Mouse (Mus musculus): ENCODE data around the gene Psmb7. TPM values are rescaled to one million over a fixed set of nuclear protein-coding genes. Genes with fewer than 3 reads are reported as not detected.

Gene Psmb7
- 199 and 247 TPM in 2 replicates for total RNA-seq (2017)

GRCm38 (mm10) chr2:38643625-38644427, at the start of gene Psmb7:
Gene Psmb7 (minus strand): TSS chr2:38644087.
- ATAC-seq (replicated peaks; ENCODE audit: low read depth, poor library complexity, severe bottlenecking): peak; percentile 95

- peak; percentile 48 for ATAC-seq (replicated peaks; ENCODE audit: low read depth, poor library complexity, severe bottlenecking)
These were observed 47.7 kb upstream of the Psmb7 start for GRCm38 (mm10) chr2:38691542-38691941.

- ATAC-seq (replicated peaks; ENCODE audit: low read depth, poor library complexity, severe bottlenecking): no peak
These were observed 46.0 kb upstream of the Psmb7 start for GRCm38 (mm10) chr2:38689881-38690280.

GRCm38 (mm10) chr2:38688791-38689520, 45.1 kb upstream of the Psmb7 start:
- peak; percentile 45; the same call in 1 of the 2 replicates for ATAC-seq (replicated peaks; ENCODE audit: low read depth, poor library complexity, severe bottlenecking)

- ATAC-seq (replicated peaks; ENCODE audit: low read depth, poor library complexity, severe bottlenecking): no peak
These were observed 41.9 kb upstream of the Psmb7 start for GRCm38 (mm10) chr2:38685746-38686145.

- ATAC-seq (replicated peaks; ENCODE audit: low read depth, poor library complexity, severe bottlenecking): no peak
These were observed 39.2 kb upstream of the Psmb7 start for GRCm38 (mm10) chr2:38683083-38683482.

GRCm38 (mm10) chr2:38682209-38682608, 38.3 kb upstream of the Psmb7 start:
- ATAC-seq (replicated peaks; ENCODE audit: low read depth, poor library complexity, severe bottlenecking): no peak

GRCm38 (mm10) chr2:38678947-38679346, 35.1 kb upstream of the Psmb7 start:
- ATAC-seq (replicated peaks; ENCODE audit: low read depth, poor library complexity, severe bottlenecking): no peak

GRCm38 (mm10) chr2:38675366-38675969, 31.6 kb upstream of the Psmb7 start:
- no peak for ATAC-seq (replicated peaks; ENCODE audit: low read depth, poor library complexity, severe bottlenecking)

GRCm38 (mm10) chr2:38672496-38672895, 28.6 kb upstream of the Psmb7 start:
- no peak for ATAC-seq (replicated peaks; ENCODE audit: low read depth, poor library complexity, severe bottlenecking)

- peak; percentile 96 for ATAC-seq (replicated peaks; ENCODE audit: low read depth, poor library complexity, severe bottlenecking)
These were observed 25.1 kb upstream of the Psmb7 start for GRCm38 (mm10) chr2:38668802-38669580.

GRCm38 (mm10) chr2:38661398-38661797, 17.5 kb upstream of the Psmb7 start:
- ATAC-seq (replicated peaks; ENCODE audit: low read depth, poor library complexity, severe bottlenecking): 0 out of 2 replicates have a peak, but pooled peaks have one; percentile 34

- peak; percentile 94 for ATAC-seq (replicated peaks; ENCODE audit: low read depth, poor library complexity, severe bottlenecking)
These were observed 14.5 kb upstream of the Psmb7 start for GRCm38 (mm10) chr2:38658338-38658836.

GRCm38 (mm10) chr2:38653694-38654093, 9.8 kb upstream of the Psmb7 start:
- no peak for ATAC-seq (replicated peaks; ENCODE audit: low read depth, poor library complexity, severe bottlenecking)

GRCm38 (mm10) chr2:38653293-38653619, 9.4 kb upstream of the Psmb7 start:
- no peak for ATAC-seq (replicated peaks; ENCODE audit: low read depth, poor library complexity, severe bottlenecking)

GRCm38 (mm10) chr2:38652565-38653292, 8.8 kb upstream of the Psmb7 start:
- no peak for ATAC-seq (replicated peaks; ENCODE audit: low read depth, poor library complexity, severe bottlenecking)

GRCm38 (mm10) chr2:38652098-38652497, 8.2 kb upstream of the Psmb7 start:
- ATAC-seq (replicated peaks; ENCODE audit: low read depth, poor library complexity, severe bottlenecking): no peak

- no peak for ATAC-seq (replicated peaks; ENCODE audit: low read depth, poor library complexity, severe bottlenecking)
These were observed 6.5 kb upstream of the Psmb7 start for GRCm38 (mm10) chr2:38650340-38650739.

- no peak for ATAC-seq (replicated peaks; ENCODE audit: low read depth, poor library complexity, severe bottlenecking)
These were observed 3.8 kb upstream of the Psmb7 start for GRCm38 (mm10) chr2:38647661-38648060.
